Mouse (Mus musculus) midbrain, embryonic 10.5 days (tissue): ENCODE results near the gene Morn3. TPM values are rescaled to one million over a fixed set of nuclear protein-coding genes. Genes with fewer than 3 reads are reported as not detected.

ENCODE experiments used
- DNase-seq: peaks from one replicate; pipeline ENCODE4 v3.0.0-alpha.2; 2017; ENCODE audit warnings: low spot score
- H3K27ac ChIP-seq: fragments of 300-500 bp; sonication (generic); replicated peaks from 2 replicates; pipeline ENCODE4 v1.5.1; 2016; ENCODE audit warnings: mild to moderate bottlenecking
- H3K27me3 ChIP-seq: fragments of 300-500 bp; sonication (generic); 2 replicates; pipeline ENCODE4 v1.6.1; 2016; ENCODE audit warnings: low read depth, mild to moderate bottlenecking; ENCODE audit not compliant: poor library complexity, severe bottlenecking
- H3K36me3 ChIP-seq: fragments of 300-500 bp; sonication (generic); 2 replicates; pipeline ENCODE4 v1.6.1; 2016; ENCODE audit warnings: mild to moderate bottlenecking, moderate library complexity
- H3K4me1 ChIP-seq: fragments of 300-500 bp; sonication (generic); 2 replicates; pipeline ENCODE4 v1.6.1; 2016
- H3K4me3 ChIP-seq: fragments of 300-500 bp; sonication (generic); 2 replicates; pipeline ENCODE4 v1.5.1; 2016; ENCODE audit warnings: mild to moderate bottlenecking, moderate library complexity
- H3K9me3 ChIP-seq: fragments of 300-500 bp; sonication (generic); replicated peaks from 2 replicates; pipeline ENCODE4 v1.6.1; 2016; ENCODE audit warnings: mild to moderate bottlenecking
- WGBS: fragments of 180-500 bp; shearing (Covaris S2); methylation state at CpG from one replicate; pipeline ENCODE4 v1.1.7; 2016; 5-methylcytosine and 5-hydroxymethylcytosine counted together
- polyA plus RNA-seq: library from polyadenylated mRNA; unstranded; fragments of >200 nt; fragmentation: Nextera tagmentation; extraction: Ambion mirVana; gene quantifications from 2 replicates; pipeline ENCODE4 v1.2.1, GENCODE M21; 2016

The Morn3 gene
- polyA plus RNA-seq, 1 experiment from 2014 or later: 0.67 TPM

DNA sequence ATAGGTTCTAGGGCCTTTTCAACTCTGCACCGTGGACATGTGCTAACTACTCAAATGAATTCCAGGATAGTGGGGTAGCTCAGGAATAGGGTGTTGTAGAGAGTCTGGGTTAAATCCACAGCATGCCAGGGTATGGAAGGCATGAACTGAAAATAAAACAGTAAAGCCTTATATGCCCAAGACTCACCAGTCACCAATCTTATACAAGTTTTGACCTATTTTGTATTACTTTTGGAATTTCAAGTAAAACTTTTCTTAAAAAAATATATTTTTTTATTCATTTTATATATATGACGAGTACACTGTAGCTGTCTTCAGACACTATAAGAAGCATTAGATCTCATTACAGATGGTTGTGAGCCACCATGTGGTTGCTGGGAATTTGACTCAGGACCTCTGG lies 53.0 kb downstream of the Morn3 start:
- DNase-seq: no peak
- 57% methylated on average over 2 of the region's 2 CpGs for WGBS
- H3K36me3 ChIP-seq: peaks cover 18% of the 10 kb centered on the region
- H3K27ac ChIP-seq: peak overlapping the region; percentile 83
- H3K4me1 ChIP-seq: peaks cover 69% of the 10 kb centered on the region
- H3K27me3 ChIP-seq: no peaks in the 10 kb centered on the region
- H3K4me3 ChIP-seq: peak overlapping the region; percentile 36; the same call in 1 of the 2 replicates
- no peaks in the 10 kb centered on the region for H3K9me3 ChIP-seq

DNA sequence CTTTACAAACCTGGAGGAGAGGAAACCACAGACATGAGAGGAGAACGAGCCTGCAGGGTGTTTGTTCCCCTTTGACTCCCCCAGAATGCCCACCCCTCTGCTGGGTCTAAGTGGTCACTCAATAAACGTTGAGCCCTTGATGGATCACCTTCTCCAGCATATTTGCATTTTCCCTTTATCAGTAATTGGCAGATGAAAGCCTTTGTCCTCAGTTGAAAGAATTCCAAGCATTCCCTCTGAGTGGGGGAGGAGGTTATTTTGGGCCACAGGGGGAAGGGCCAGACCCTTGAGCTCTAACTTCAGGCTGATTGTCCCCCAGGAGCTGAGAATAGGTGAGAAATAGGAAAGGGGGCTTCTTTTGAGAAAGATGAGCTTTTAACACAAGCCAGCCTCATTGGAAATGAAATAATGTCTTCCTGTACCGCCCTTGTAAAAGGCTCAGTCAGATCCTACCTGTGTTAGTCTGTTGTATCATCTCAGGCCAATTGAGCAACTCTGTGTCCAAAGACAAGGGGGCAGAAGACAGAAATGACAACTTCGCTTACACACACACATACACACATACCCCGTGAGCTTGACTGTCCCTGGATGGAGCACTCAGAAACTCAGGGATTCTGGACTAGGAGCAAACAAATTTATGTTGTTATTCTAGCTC lies 55.3 kb downstream of the Morn3 start:
- H3K4me1 ChIP-seq: peaks cover 84% of the 10 kb centered on the region

DNA sequence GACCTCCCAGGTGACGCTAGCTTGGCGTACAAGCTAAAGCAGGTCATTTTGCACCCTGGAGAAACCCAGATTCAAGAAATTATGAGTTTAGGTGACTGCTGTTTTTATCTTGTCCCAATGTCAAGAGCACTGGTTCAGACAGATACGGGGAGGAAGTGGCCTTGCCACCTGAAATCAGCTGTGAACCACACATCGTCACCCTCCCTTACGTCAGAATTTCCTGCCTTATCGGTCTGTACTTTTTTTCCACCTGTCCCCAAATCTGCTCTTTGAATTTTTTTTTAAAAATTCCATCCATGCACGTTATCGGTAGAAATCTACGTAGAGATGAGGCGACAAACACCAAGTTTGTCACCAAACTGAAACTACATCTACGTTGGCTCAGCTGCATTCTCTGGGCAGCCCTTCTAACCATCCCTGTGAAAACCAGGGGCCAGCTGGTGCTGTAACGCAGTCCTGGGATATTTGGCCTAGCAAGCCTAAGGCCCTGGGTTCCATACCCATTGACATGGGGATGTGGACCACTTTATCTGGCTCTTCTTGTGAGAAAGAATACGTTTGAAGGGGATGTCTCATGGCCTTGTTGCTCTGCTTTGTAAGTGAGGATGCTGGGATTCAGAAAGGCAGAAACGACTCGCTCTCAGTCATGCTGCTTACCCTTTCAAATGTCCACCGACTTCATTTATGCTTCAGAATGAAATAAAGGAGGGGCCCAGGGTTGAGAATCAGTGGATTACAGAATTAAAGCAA lies 56.2 kb downstream of the Morn3 start:
- Histone ChIP-seq H3K27ac (peak overlapping the region; percentile 98), H3K4me1 (peaks cover 89% of the 10 kb centered on the region), H3K9me3 (no peaks in the 10 kb centered on the region), H3K4me3 (peak overlapping the region; percentile 82), H3K27me3 (no peaks in the 10 kb centered on the region), H3K36me3 (peaks cover under 1% of the 10 kb centered on the region; the same call in 1 of the 2 replicates)
- peak; percentile 23 for DNase-seq
- WGBS: 5% methylated on average over 16 of the region's 16 CpGs

More for the DNA sequence above, 55.3 kb downstream of the Morn3 start:
- Histone ChIP-seq H3K27me3 (no peaks in the 10 kb centered on the region), H3K36me3 (peaks cover 3% of the 10 kb centered on the region; the same call in 1 of the 2 replicates), H3K4me3 (peak overlapping the region; percentile 82), H3K9me3 (no peaks in the 10 kb centered on the region), H3K27ac (peak overlapping the region; percentile 98)
- WGBS: 33% methylated on average over 5 of the region's 5 CpGs
- peak; percentile 29 for DNase-seq

DNA sequence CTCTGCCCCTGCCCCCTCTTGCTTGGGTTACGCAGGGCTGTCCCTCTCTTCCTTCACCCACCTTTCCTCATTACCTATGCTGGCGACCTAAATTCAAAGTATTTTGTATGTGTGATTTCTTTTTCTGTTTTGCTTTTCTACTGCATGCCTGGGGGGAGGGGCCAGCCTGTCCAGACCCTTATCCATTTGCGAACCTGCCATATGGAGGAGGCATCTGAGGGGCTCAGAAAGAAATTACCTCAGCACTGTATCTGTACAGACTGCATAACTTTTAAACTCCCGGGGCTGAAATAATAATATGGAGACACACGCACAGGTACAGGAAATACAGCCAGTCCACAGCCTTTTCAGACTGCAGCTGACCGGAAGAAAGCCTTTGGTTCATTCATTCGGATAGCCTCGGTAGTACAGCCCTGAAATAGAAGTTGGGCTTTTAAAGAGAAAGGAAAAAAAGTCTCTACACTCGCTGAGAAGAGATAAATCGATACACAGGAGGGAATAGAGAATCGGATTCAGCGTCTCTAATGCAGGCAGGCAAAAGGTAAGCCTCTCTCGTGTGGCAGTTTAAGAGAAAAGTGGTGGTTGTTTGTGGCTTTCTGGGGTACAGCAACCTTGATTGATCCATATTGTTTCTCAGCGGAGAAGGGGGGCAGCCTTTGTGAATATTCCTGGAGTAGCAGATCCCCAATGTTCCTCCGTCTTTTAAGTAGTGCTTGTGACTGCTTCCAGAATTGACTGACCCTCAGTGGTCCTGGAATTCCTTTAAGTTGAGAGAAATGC lies 57.1 kb downstream of the Morn3 start, which contains the start of gene Kdm2b:
Kdm2b (minus strand) TSS at position 273 of the 780 bp plus-strand sequence.
- peak within 1 kb of the TSS; percentile 98 for H3K27ac ChIP-seq
- H3K4me3 ChIP-seq: peak within 1 kb of the TSS; percentile 82
- no peaks in the 10 kb centered on the region for H3K27me3 ChIP-seq
- 1% methylated on average over 15 of the region's 15 CpGs for WGBS
- peaks cover 89% of the 10 kb centered on the region for H3K4me1 ChIP-seq
- no peak for DNase-seq
- H3K36me3 ChIP-seq: no peaks in the 10 kb centered on the region
- no peaks in the 10 kb centered on the region for H3K9me3 ChIP-seq

DNA sequence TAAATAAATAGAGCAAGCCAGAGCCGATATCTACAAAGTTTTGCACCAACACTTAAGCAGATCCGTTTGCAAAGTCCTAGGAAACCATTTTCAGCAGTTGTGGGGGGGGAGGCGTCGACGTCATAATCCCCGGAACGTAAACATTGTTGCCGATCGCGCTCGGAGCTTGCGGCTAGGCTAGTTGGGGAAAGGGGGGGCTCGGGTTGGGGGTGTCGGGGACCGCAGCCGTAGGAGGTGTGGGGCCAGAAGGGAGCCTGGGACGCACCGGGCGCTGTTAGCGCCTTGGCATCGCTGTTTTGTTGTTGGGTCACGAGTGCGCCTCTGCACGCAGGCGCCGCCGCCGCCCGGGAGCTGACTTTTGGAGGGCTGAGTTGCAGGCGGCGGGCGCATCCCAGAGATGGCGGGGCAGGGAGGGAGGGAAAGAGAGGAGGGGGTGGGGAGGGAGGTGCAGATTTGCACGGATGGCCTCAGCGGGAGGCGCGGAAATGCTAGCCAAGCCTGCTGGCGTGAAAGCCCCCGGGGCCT lies 57.8 kb downstream of the Morn3 start:
- DNase-seq: peak; percentile 84
- Histone ChIP-seq H3K36me3 (peaks cover 3% of the 10 kb centered on the region), H3K4me1 (peaks cover 89% of the 10 kb centered on the region), H3K27ac (peak overlapping the region; percentile 98), H3K4me3 (peak overlapping the region; percentile 82), H3K9me3 (no peaks in the 10 kb centered on the region), H3K27me3 (no peaks in the 10 kb centered on the region)
- WGBS: under 1% methylated on average over 35 of the region's 39 CpGs

DNA sequence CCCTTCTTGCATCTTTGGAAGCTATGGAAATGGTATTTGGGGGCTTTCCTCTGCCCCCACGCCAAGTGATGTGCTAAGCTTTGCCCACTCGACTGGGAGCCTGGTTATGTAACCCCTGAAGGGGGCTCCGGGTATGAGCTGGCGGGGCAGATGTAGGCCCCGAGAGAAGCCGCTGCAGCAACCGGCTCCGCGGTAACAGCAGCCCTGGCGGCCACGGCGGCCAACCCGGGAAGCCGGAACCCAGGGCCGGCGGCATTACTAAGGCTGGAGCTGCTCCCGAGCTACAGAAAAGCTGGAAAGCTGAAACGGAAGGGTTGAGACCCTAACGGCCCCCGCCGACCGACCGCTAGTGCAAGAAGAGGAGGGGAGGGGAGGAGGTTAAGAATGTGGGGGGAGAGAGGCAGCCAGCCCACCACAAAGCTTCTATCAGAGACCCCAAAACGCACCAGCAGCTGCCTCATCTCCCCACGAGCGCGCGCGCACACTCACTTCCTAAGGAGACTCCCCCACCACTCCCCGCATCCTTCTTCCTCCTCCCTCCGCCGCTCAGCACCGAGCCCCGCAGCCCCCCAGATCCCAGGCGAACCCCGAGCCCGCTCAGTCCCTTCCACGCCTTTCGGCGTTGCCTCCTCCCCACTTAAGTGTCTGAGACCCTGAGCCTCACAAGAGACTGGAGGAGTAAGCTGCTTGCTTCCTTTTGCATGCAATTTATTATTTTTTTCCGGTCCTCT lies 58.6 kb downstream of the Morn3 start:
- under 1% methylated on average over 41 of the region's 41 CpGs for WGBS
- Histone ChIP-seq H3K27me3 (no peaks in the 10 kb centered on the region), H3K27ac (peak overlapping the region; percentile 98), H3K9me3 (no peaks in the 10 kb centered on the region), H3K36me3 (peaks cover 10% of the 10 kb centered on the region), H3K4me3 (peak overlapping the region; percentile 82), H3K4me1 (peaks cover 84% of the 10 kb centered on the region)
- DNase-seq: peak; percentile 66

DNA sequence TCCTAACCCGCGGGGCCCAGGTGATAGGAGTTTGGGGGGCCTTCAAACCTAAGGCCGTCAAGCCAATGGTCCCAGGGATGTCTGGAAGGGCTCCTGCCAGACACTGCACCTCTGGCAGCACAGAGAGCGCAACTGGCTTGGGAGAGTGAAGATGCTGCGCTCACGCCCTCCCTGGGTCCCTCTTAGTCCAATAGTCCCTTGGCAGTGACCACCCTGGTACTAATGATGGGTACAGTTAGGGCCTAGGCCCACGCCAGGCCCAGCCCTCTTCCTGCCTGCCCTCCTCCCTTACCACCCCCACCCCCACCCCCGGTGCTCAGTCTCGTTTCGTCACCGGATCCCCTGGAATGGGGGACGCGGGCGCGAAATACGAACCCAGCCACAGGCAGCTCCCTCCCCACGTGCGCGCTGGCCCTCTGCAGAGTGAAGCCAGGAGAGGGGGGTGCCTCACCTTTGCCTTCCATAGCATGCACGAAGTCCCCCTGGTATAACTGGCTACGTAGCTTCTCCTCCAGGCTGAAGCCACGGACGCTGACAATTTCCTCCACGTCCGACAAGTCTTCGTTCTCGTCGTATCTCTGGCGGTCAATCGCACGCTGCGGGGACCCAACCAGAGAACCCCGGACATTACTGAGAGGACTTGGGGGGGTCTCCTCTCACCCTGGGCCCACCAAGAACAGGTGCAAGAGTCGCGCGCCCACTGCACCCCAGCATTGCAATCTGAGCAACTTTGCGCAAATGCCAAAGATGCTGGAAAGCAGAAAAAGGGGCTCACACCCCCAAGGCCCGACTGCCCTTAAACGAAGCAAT lies 59.4 kb downstream of the Morn3 start:
- WGBS: 1% methylated on average over 39 of the region's 39 CpGs
- peak; percentile 62 for DNase-seq
- H3K27ac ChIP-seq: peak overlapping the region; percentile 98
- peaks cover 78% of the 10 kb centered on the region for H3K4me1 ChIP-seq
- H3K4me3 ChIP-seq: peak overlapping the region; percentile 82
- H3K9me3 ChIP-seq: no peaks in the 10 kb centered on the region
- peaks cover 17% of the 10 kb centered on the region for H3K36me3 ChIP-seq
- H3K27me3 ChIP-seq: no peaks in the 10 kb centered on the region

DNA sequence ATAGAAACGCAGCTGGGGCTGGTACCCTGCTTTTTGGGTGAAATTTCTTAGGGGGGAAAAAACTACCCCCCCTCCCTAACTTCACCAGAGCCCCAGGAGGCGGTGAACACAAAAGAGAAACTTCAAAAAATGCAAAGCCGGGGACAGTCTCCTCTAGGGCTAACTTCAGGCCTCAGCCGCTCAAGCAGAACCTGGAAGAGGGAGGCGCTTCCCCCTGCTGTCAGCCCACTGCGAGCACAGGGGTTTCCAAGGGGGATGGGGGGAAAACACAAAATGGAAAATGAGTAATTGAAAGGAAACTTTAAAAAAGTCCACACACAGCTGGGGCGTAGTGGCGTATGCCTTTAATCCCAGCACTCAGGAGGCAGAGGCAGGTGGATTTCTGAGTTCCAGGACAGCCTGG lies 60.7 kb downstream of the Morn3 start:
- H3K27ac ChIP-seq: peak overlapping the region; percentile 98
- 9% methylated on average over 8 of the region's 8 CpGs for WGBS
- no peaks in the 10 kb centered on the region for H3K9me3 ChIP-seq
- H3K4me1 ChIP-seq: peaks cover 67% of the 10 kb centered on the region
- peak overlapping the region; percentile 82 for H3K4me3 ChIP-seq
- peak; percentile 60 for DNase-seq
- no peaks in the 10 kb centered on the region for H3K27me3 ChIP-seq
- peaks cover 30% of the 10 kb centered on the region for H3K36me3 ChIP-seq

Other genes starting within 250 kb of the Morn3 start
- 499 and 524 TPM in 2 replicates for gene Anapc5, start 225.7 kb downstream of the Morn3 start, polyA plus RNA-seq
- gene Rnf34, start 197.0 kb downstream of the Morn3 start, polyA plus RNA-seq: 50.6 and 56.7 TPM in 2 replicates
- gene Kdm2b, start 57.2 kb downstream of the Morn3 start, polyA plus RNA-seq: 77.9 and 83.9 TPM in 2 replicates
- 8.7 and 10.3 TPM in 2 replicates for gene Orai1, start 31.9 kb downstream of the Morn3 start, polyA plus RNA-seq
- 10.3 and 10.4 TPM in 2 replicates for gene Tmem120b, start 21.4 kb upstream of the Morn3 start, polyA plus RNA-seq
- gene Rhof, start 85.7 kb upstream of the Morn3 start, polyA plus RNA-seq: 1.4 and 1.9 TPM in 2 replicates
- 7.4 and 7.9 TPM in 2 replicates for gene Setd1b, start 95.2 kb upstream of the Morn3 start, polyA plus RNA-seq
- gene Psmd9, start 122.4 kb upstream of the Morn3 start, polyA plus RNA-seq: 75.7 and 78.5 TPM in 2 replicates
- gene Hpd, start 135.7 kb upstream of the Morn3 start, polyA plus RNA-seq: not detected in 2 replicates
- 7.6 and 10.7 TPM in 2 replicates for gene Wdr66, start 205.1 kb upstream of the Morn3 start, polyA plus RNA-seq